Mouse (Mus musculus) lung, embryonic 16.5 days (tissue): ENCODE data around the gene Zbed5. TPM values are rescaled to one million over a fixed set of nuclear protein-coding genes. Genes with fewer than 3 reads are reported as not detected.
A peak's percentile ranks its signal among the peaks of the same experiment; 100 is the strongest.
"Not testable (repeated sequence)": the region's sequence is repeated elsewhere in the genome, so short reads cannot be mapped to it uniquely, and the experiment has no call there.

ENCODE experiments used
- ATAC-seq: fragments of 200-750 bp; cut with Nextera tagmentation; 2 replicates; pipeline ENCODE4 v1.8.0; 2017; ENCODE audit warnings: low read depth, mild to moderate bottlenecking, moderate library complexity
- H3K27ac ChIP-seq: fragments of 300-500 bp; sonication (generic); 2 replicates; pipeline ENCODE4 v1.5.1; 2014; ENCODE audit warnings: mild to moderate bottlenecking, control low read depth, low read length
- H3K27me3 ChIP-seq: fragments of 300-500 bp; sonication (generic); 2 replicates; pipeline ENCODE4 v1.6.1; 2014; ENCODE audit warnings: low read depth, low read length, mixed read lengths; ENCODE audit not compliant: control insufficient read depth, insufficient read depth
- H3K36me3 ChIP-seq: fragments of 300-500 bp; sonication (generic); 2 replicates; pipeline ENCODE4 v1.6.1; 2014; ENCODE audit warnings: low read length; ENCODE audit not compliant: control insufficient read depth, insufficient read depth
- H3K4me1 ChIP-seq: fragments of 300-500 bp; sonication (generic); replicated peaks from 2 replicates; pipeline ENCODE4 v1.6.1; 2014; ENCODE audit warnings: low read length, mixed read lengths; ENCODE audit not compliant: control insufficient read depth, insufficient read depth
- H3K4me2 ChIP-seq: fragments of 300-500 bp; sonication (generic); 2 replicates; pipeline ENCODE4 v1.6.1; 2014; ENCODE audit warnings: low read depth, low read length, control low read depth
- H3K4me3 ChIP-seq: fragments of 300-500 bp; sonication (generic); 2 replicates; pipeline ENCODE4 v1.5.1; 2014; ENCODE audit warnings: mild to moderate bottlenecking, low read length, control low read depth
- H3K9ac ChIP-seq: fragments of 300-500 bp; sonication (generic); 2 replicates; pipeline ENCODE4 v1.6.1; 2014; ENCODE audit warnings: low read length, control low read depth
- H3K9me3 ChIP-seq: fragments of 300-500 bp; sonication (generic); 2 replicates; pipeline ENCODE4 v1.6.1; 2016; ENCODE audit warnings: low read length; ENCODE audit not compliant: control insufficient read depth
- WGBS: fragments of 180-500 bp; shearing (Covaris S2); extraction: QIAGEN DNeasy Blood & Tissue Kit; methylation state at CpG from one replicate; pipeline ENCODE4 v1.1.7; 2014; 5-methylcytosine and 5-hydroxymethylcytosine counted together
- polyA plus RNA-seq: library from polyadenylated mRNA; unstranded; fragments of >200 nt; fragmentation: Nextera tagmentation; extraction: Ambion mirVana; gene quantifications from 2 replicates; pipeline ENCODE4 v1.2.1, GENCODE M21; 2015

Zbed5 gene
- polyA plus RNA-seq, 1 experiment from 2014 or later: 4.3 TPM

DNA sequence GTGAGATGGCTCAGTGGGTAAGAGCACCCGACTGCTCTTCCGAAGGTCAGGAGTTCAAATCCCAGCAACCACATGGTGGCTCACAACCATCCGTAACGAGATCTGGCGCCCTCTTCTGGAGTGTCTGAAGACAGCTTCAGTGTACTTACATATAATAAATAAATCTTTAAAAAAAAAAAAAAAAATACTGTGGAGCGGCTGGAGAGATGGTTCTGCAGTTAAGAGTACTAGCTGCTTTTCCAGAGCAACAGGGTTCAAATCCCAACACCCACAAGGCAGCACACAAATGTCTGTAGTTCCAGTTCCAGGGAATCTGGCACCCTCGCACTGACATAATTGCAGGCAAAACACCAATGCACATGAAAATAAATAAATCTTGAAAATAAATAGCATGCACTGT lies 5.1 kb upstream of the Zbed5 start:
- H3K4me3 ChIP-seq, H3K36me3 ChIP-seq, H3K27me3 ChIP-seq, H3K9me3 ChIP-seq, H3K4me1 ChIP-seq, H3K27ac ChIP-seq, H3K9ac ChIP-seq, ATAC-seq, H3K4me2 ChIP-seq: not testable (repeated sequence)
- 86% methylated on average over 4 of the region's 7 CpGs for WGBS

DNA sequence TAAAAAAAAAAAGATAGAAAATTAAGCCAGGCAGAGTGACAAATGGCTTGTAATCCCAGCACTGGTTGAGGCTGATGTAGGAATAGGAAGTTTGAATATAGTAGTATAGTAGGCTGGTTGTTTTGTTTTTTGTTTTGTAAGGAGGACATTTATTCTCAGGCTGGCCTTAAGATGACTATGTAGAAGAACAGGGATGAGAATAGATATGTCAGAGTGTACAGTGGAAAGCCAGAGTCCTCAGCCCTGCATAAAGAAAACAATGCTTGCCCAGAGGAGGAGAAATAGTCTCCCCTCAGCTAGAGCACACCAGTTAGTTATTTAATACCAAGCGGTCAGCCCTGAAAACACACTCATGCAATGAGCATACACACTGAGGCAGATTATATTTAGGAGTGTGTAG lies 2.9 kb downstream of the Zbed5 start, which contains the start of gene Phkg1:
Gene Phkg1 (minus strand): TSS at position 101 of the 400 bp plus-strand sequence.
- Histone ChIP-seq H3K4me1 (peaks cover 10% of the 10 kb centered on the region), H3K27ac (no peak within 1 kb of the TSS), H3K4me2 (no peak within 1 kb of the TSS), H3K9me3 (no peaks in the 10 kb centered on the region), H3K36me3 (no peaks in the 10 kb centered on the region), H3K27me3 (no peaks in the 10 kb centered on the region), H3K9ac (no peak within 1 kb of the TSS), H3K4me3 (no peak within 1 kb of the TSS)
- ATAC-seq: no peak
- 100% methylated on average over 1 of the region's 1 CpGs for whole genome bisulfite sequencing

DNA sequence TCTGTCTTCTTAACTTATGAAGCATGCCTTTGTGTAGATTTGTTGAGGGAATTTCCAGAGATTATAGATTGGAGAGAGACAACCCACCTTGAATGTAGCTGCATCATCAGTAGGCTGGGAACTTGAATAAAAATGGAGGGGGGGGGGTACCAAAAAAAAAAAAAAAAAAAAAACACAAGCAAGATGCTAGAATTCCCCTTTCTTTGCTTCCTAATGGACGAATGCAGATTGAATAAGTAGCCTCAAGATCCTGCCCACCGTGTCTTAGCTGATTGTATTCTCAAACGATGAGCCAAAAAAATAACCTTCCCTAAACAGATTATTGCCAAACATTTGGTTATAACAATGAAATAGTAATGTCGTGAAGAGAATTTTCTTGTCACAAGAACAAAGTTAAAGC lies 12.3 kb downstream of the Zbed5 start:
- H3K4me1 ChIP-seq: peaks cover 12% of the 10 kb centered on the region
- H3K4me2 ChIP-seq: peak overlapping the region; percentile 94
- no peak overlapping the region for H3K27ac ChIP-seq
- ATAC-seq: no peak
- H3K9me3 ChIP-seq: no peaks in the 10 kb centered on the region
- 22% methylated on average over 4 of the region's 4 CpGs for WGBS
- peak overlapping the region; percentile 86 for H3K9ac ChIP-seq
- H3K27me3 ChIP-seq: no peaks in the 10 kb centered on the region
- H3K36me3 ChIP-seq: no peaks in the 10 kb centered on the region
- peak overlapping the region; percentile 76 for H3K4me3 ChIP-seq

DNA sequence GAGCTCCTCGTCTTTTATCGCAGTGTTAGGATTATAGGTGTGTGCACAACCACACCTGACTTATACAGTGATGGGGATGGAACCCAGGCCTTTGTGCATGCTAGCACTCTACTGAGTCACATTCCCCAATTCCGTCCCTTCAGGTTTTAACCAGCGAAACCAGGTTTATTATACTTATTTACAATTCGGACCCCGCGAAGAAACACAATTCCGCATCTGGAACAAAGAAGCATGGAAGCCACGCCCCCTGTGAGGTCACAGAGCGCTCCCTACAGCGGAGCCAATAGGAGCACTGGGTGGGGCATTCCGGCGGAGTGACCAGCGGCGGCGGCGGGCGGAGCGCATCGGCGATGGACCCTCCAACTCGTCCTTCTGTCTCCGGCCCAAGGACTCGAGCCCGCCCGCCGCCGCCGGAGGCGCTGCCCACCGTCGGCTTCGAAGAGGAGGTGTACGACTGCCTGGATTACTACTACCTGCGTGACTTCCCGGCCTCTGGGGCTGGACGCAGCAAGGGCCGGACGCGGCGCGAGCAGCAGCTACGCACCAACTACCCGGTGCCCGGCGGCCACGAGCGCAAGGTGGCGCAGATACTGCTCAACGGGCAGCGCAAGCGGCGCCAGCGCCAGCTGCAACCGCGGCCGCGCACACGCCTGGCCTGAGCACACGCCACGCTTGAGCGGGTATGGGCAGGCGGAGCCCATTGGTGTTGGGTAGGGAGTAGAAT lies 12.9 kb downstream of the Zbed5 start, which contains the start of gene Nupr1l:
Gene Nupr1l (plus strand): TSS at position 299 of the 724 bp plus-strand sequence.
- under 1% methylated on average over 60 of the region's 63 CpGs for WGBS
- H3K27me3 ChIP-seq: no peaks in the 10 kb centered on the region
- H3K9ac ChIP-seq: peak within 1 kb of the TSS; percentile 86
- H3K27ac ChIP-seq: peak within 1 kb of the TSS; percentile 78
- peak within 1 kb of the TSS; percentile 76 for H3K4me3 ChIP-seq
- no peaks in the 10 kb centered on the region for H3K9me3 ChIP-seq
- H3K4me1 ChIP-seq: peaks cover 12% of the 10 kb centered on the region
- peak within 1 kb of the TSS; percentile 94 for H3K4me2 ChIP-seq
- ATAC-seq: peak; percentile 99
- H3K36me3 ChIP-seq: no peaks in the 10 kb centered on the region

DNA sequence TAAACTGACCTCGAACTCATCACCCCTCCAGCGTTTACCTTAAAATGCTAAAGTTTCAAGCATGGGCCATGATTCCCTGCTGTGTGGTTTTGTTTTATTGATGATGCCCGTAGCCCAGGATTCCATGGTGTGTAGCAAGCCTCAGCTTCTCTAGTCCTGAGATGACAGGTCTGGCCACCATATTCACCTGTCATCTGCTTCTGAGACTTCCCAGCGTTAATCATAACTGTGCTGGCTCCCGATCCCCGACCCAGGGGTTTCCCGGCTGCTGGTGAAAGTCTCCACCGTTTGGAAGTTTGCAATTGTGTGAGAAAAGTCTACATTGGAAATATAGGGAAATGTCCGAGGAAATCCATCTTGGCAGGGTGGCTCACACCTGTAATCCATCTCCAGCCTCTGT lies 13.6 kb downstream of the Zbed5 start:
- H3K4me1 ChIP-seq: peaks cover 12% of the 10 kb centered on the region
- H3K9ac ChIP-seq: peak overlapping the region; percentile 86; the same call in 1 of the 2 replicates
- no peaks in the 10 kb centered on the region for H3K9me3 ChIP-seq
- no peak overlapping the region for H3K27ac ChIP-seq
- 72% methylated on average over 9 of the region's 9 CpGs for WGBS
- H3K4me2 ChIP-seq: peak overlapping the region; percentile 94
- H3K27me3 ChIP-seq: no peaks in the 10 kb centered on the region
- peak overlapping the region; percentile 76 for H3K4me3 ChIP-seq
- no peak for ATAC-seq
- H3K36me3 ChIP-seq: no peaks in the 10 kb centered on the region

DNA sequence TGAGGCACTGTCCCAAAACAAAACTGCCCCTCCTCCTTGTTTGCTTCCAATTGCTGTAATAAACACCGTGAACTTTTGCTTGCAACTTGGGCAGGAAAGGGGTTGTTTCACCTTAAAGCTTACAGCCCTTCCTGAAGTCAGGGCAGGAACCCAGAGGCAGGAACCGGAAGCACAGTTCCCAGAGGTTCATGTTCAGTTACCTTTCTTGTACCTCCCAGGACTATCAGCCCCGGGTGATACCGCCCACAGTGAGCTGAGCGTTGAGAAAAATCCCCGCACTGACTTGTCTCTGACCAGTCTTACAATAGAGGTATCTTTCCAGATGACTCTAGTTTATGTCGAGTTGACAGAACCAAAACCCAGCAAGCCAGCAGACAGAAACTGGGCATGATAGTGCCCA lies 14.1 kb downstream of the Zbed5 start:
- WGBS: 81% methylated on average over 7 of the region's 7 CpGs
- Histone ChIP-seq H3K4me3 (no peak overlapping the region), H3K9ac (no peak overlapping the region), H3K36me3 (no peaks in the 10 kb centered on the region), H3K4me1 (peaks cover 12% of the 10 kb centered on the region), H3K27ac (no peak overlapping the region), H3K9me3 (no peaks in the 10 kb centered on the region), H3K4me2 (no peak overlapping the region), H3K27me3 (no peaks in the 10 kb centered on the region)
- ATAC-seq: no peak

DNA sequence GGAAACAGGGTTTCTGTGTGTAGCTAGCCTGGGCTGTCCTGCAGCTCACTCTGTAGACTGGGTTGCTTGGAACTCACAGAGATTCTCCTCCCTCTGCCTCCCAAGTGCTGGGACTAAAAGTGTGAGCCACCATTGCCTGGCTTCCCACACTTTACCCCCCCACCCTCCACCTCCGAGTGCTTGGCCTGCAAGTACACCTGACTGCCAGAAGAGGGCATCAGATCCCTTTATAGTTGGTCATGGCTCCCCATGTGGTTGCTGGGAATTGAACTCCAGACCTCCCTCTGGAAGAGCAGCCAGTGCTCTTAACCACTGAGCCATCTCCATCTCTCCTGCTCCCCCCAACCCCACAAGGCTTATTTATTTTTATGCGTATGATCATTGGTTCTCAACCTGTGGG lies 18.5 kb downstream of the Zbed5 start:
- no peak overlapping the region for H3K27ac ChIP-seq
- H3K4me3 ChIP-seq: no peak overlapping the region
- peaks cover 4% of the 10 kb centered on the region; the same call in 1 of the 2 replicates for H3K4me1 ChIP-seq
- H3K36me3 ChIP-seq: no peaks in the 10 kb centered on the region
- no peak overlapping the region for H3K9ac ChIP-seq
- WGBS: 27% methylated on average over 2 of the region's 2 CpGs
- 0 out of 2 replicates have a peak, but pooled peaks have one; percentile 18 for ATAC-seq
- no peaks in the 10 kb centered on the region for H3K27me3 ChIP-seq
- H3K9me3 ChIP-seq: no peaks in the 10 kb centered on the region
- no peak overlapping the region for H3K4me2 ChIP-seq

DNA sequence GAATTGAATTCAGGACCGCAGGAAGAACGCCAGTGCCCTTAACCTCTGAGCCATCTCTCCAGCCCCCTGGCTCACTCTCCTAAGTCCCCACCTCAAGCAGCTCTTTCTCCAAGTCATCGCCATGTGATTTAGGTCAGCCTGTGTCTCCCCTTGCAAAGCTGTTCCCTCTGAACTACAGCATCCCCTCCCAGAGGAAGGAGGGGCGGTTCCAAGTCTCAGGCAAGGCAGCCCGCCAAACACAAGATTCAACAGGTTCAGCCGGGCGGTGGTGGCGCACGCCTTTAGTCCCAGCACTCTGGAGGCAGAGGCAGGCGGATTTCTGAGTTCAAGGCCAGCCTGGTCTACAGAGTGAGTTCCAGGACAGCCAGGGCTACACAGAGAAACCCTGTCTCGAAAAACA lies 20.0 kb downstream of the Zbed5 start:
- H3K27me3 ChIP-seq, H3K9me3 ChIP-seq, H3K9ac ChIP-seq, H3K4me1 ChIP-seq, H3K4me3 ChIP-seq, H3K4me2 ChIP-seq, H3K36me3 ChIP-seq, H3K27ac ChIP-seq: not testable (repeated sequence)
- 0 out of 2 replicates have a peak, but pooled peaks have one; percentile 2 for ATAC-seq
- WGBS: 75% methylated on average over 11 of the region's 11 CpGs

DNA sequence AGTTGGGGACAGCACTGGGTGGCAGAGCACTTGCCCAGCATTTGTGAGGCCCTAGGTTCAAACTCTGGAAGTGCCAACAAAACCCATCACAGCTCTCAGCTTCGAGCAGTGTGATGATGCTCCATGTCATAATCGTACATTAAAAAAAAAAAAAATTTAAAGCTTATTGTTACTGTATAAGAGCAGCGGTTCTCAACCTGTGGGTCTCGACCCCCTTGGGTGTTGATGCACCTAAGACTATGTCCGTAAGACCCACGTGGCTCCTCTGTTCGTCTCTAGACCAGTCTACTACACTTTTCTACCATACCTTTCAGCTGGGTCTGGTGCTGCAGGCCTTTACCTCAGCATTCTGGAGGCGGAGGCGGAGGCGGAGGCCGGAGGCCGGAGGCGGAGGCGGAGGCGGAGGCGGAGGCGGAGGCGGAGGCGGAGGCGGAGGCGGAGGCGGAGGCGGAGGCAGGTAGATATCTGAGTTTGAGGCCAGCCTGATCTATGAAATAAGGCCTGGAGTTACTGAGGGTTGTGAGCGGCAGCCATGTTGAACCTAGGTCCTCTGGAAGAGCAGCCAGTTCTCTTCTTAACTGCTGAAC lies 22.6 kb downstream of the Zbed5 start:
- H3K4me2 ChIP-seq: no peak overlapping the region
- no peaks in the 10 kb centered on the region for H3K4me1 ChIP-seq
- WGBS: 87% methylated on average over 24 of the region's 24 CpGs
- no peak overlapping the region for H3K9ac ChIP-seq
- no peak overlapping the region for H3K27ac ChIP-seq
- no peaks in the 10 kb centered on the region for H3K27me3 ChIP-seq
- no peaks in the 10 kb centered on the region for H3K9me3 ChIP-seq
- no peak for ATAC-seq
- H3K4me3 ChIP-seq: no peak overlapping the region
- no peaks in the 10 kb centered on the region for H3K36me3 ChIP-seq
